Mouse (Mus musculus) embryonic fibroblast, embryonic 13.5 days (primary cell): ENCODE data around the gene Naa35.
A peak's percentile ranks its signal among the peaks of the same experiment; 100 is the strongest.

ENCODE experiments used
- CTCF ChIP-seq: IDR thresholded peaks from 2 replicates; pipeline ENCODE4 v1.5.1; 2011; ENCODE audit warnings: mild to moderate bottlenecking, control low read depth, low read length, moderate library complexity, borderline replicate concordance; ENCODE audit not compliant: insufficient read depth
- POLR2A ChIP-seq: IDR thresholded peaks from 2 replicates; pipeline ENCODE4 v1.6.1; 2011; ENCODE audit warnings: low read depth, mild to moderate bottlenecking, control low read depth, low read length, moderate library complexity

DNA sequence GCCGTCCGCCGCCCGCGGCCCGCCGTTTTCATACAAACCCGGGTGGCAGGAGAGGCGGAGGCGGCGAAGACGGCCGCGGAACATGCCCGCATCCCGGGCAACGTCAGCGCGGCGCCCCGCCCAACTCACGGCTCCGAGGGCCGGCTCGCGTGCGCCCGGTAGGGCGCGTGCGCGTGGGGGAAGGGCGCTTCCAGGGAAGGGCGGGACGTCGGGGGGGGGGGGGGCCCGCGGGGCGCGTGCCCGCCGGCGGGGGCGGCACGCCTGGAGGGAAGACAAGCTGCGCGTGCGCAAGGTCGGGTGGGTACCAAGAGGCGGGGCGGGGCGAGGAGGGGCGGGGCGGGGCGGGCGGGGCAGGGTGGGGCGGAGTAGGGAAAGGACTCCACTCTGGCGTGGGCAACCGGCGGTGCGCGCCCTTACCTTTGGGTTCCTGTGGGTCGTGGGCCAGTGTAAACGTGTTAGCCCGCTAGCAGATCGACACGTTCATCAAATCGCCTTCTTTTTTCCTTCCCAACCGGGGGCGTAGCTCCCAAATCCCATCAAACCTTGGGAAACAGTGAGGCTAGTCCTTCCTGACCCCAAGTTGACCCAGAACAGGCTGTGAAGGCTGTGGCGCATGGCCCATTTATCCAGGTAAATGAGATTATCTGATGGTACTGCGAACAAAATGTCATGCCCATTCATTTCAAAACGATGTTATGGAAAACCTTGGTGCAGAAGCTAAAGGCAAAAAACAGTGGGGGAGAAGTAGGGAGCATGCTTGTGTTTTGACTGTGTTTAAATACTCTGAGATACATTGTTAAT, 27.7 kb upstream of the Naa35 start:
- peak; percentile 85 for TF ChIP-seq POLR2A
- TF ChIP-seq CTCF: no peak
